Mouse (Mus musculus) gastrocnemius, postnatal 36 days (tissue): ENCODE results near the gene Hlcs. TPM values are rescaled to one million over a fixed set of nuclear protein-coding genes. Genes with fewer than 3 reads are reported as not detected.

Experiments
- DNase-seq, 2 experiments: peaks; one replicate each; pipeline ENCODE4 v3.0.0; 2022
- intact Hi-C: fragments of 180-260 bp; cut with DNase I; formaldehyde crosslinking; loops from one replicate; pipeline ENCODE4 v1.15.1; 2025
- microRNA-seq, 2 experiments: library from miRNA; unstranded; fragments of <30 nt; microRNA quantifications; one replicate each; pipeline ENCODE4 v1.2.0; 2021
- total RNA-seq, 2 experiments: library from RNA; stranded (reverse); gene quantifications; 2 replicates each; pipeline ENCODE4 v1.2.3; 2021

The Hlcs gene
- total RNA-seq, 2 experiments from 2014 or later = 6.5 to 6.8 TPM

GRCm38 (mm10) chr16:94083848-94084525, 229.4 kb downstream of the Hlcs start:
- no peak for DNase-seq
- intact Hi-C loops = no loop called here

GRCm38 (mm10) chr16:94082960-94083847, 230.2 kb downstream of the Hlcs start:
- intact Hi-C loops = no loop called here
- DNase-seq = no peak

- no peak for DNase-seq
- intact Hi-C loops = no loop called here
Observed at GRCm38 (mm10) chr16:94081996-94082708, 231.2 kb downstream of the Hlcs start.

GRCm38 (mm10) chr16:94081596-94081995, 231.8 kb downstream of the Hlcs start:
- intact Hi-C loops = no loop called here
- DNase-seq = no peak

- intact Hi-C loops = no loop called here
- DNase-seq = no peak
Observed at GRCm38 (mm10) chr16:94079856-94080555, 233.4 kb downstream of the Hlcs start.

GRCm38 (mm10) chr16:94079075-94079855, 234.1 kb downstream of the Hlcs start:
- no peak for DNase-seq
- intact Hi-C loops = no loop called here

Small RNA genes lying within 50 kb of the gene (microRNA-seq; reads per million reads assigned to microRNA genes)
- 0 reads per million in 2 experiments for gene Gm23062

Other genes starting within 250 kb of the Hlcs start
- 10 to 100 TPM; 14.8 to 16.9 TPM for gene Sim2, start 228.6 kb downstream of the Hlcs start, total RNA-seq
- gene Ripply3, start 14.8 kb upstream of the Hlcs start, total RNA-seq = under 1 TPM; 0.61 to 0.81 TPM
- gene Ttc3, start 57.0 kb upstream of the Hlcs start, total RNA-seq = 10 to 100 TPM; 46.6 to 55.2 TPM
- gene Pigp, start 58.3 kb upstream of the Hlcs start, total RNA-seq = 100 to 1,000 TPM; 104 to 134 TPM
- gene Vps26c, start 213.3 kb upstream of the Hlcs start, total RNA-seq = 1 to 10 TPM; 8.9 to 9.5 TPM